Mouse (Mus musculus): ENCODE results near the gene Gm21958. TPM values are rescaled to one million over a fixed set of nuclear protein-coding genes. Genes with fewer than 3 reads are reported as not detected.
A peak's percentile ranks its signal among the peaks of the same experiment; 100 is the strongest.

Gm21958 gene
- polyA plus RNA-seq (2012; fragmentation: generic; extraction: Trizol) = not detected
- long read RNA-seq, experiment 1 = 0 reads
- long read RNA-seq, experiment 2 = 0 reads

DNA sequence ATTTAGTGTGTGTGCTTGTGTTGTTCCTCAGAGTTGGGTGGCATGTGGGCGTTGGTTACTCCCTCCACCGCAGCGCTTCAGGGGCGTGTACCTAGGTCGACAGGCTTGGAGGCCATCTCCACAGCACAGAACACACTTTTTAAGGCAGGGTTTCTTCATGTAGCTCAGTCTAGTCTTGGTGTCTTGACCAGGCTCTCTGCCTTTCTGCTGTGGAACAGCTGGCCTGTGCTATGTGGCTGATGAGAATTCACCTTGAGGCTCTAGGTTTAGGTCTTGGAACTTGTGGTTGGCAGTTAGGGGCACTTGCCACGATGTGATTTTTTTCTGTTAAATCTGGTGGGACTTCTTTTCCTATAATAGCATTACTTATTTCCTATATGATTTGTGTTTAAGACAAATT lies at the start of gene Gm21958:
Gene Gm21958, minus strand, starts transcription at position 101 of the 400 bp plus-strand sequence.
- no peaks in the 10 kb centered on the region for H3K27me3 ChIP-seq (ENCODE audit: control insufficient read depth, insufficient read depth, insufficient read length)
- no peak within 1 kb of the TSS for H3K4me3 ChIP-seq (ENCODE audit: insufficient read depth, poor library complexity, severe bottlenecking)
- TF ChIP-seq MAX (IDR thresholded peaks at IDR 0.05) = no peak
- TF ChIP-seq CTCF (IDR thresholded peaks at IDR 0.05; ENCODE audit: control insufficient read depth, insufficient read depth, insufficient read length) = no peak
- no peak for TF ChIP-seq USF1 (IDR thresholded peaks at IDR 0.05; ENCODE audit: low read depth)
- no peak for TF ChIP-seq FOSL1 (IDR thresholded peaks at IDR 0.05; ENCODE audit: insufficient read depth, low read length, poor library complexity, severe bottlenecking)
- TF ChIP-seq CEBPB (IDR thresholded peaks at IDR 0.05; ENCODE audit: low read depth) = no peak
- no peak for TF ChIP-seq MYOD1 (IDR thresholded peaks at IDR 0.05; ENCODE audit: control insufficient read depth, insufficient read length, low read depth)
- no peak for TF ChIP-seq MYOG (IDR thresholded peaks at IDR 0.05; ENCODE audit: control insufficient read depth, extremely low read depth, insufficient read length)
- no peaks in the 10 kb centered on the region for H3K79me2 ChIP-seq (ENCODE audit: control insufficient read depth, insufficient read depth)
- H3ac ChIP-seq (ENCODE audit: control insufficient read depth, insufficient read length, low read depth) = no peak within 1 kb of the TSS
- no peaks in the 10 kb centered on the region for H3K79me3 ChIP-seq (ENCODE audit: low read depth)
- peaks cover 94% of the 10 kb centered on the region for H3K36me3 ChIP-seq (ENCODE audit: control insufficient read depth, insufficient read depth)

DNA sequence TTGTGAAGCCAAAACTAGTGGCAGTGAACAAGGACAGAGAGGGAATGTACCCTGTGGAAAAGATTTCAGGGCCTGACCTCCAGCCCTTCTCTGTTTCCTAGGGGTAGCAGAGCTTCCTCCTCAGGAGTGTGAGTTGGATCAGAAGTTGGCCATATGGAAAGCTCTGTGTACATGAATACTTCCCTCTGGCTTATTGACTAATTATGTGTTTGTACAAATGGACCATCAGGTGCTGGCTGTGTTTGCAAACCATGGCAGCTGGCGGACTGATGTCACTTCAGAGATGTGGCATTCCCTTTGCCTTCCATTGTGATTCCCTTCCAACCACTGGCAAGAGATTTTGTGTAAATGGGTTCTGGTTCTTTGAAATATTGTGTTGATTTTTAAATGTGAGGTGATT lies 47.1 kb upstream of the Gm21958 start:
- Histone ChIP-seq H3K27me3 (ENCODE audit: control insufficient read depth, insufficient read depth, insufficient read length) (no peaks in the 10 kb centered on the region), H3K79me3 (ENCODE audit: low read depth) (no peaks in the 10 kb centered on the region), H3K4me3 (ENCODE audit: insufficient read depth, poor library complexity, severe bottlenecking) (no peak overlapping the region), H3K36me3 (ENCODE audit: control insufficient read depth, insufficient read depth) (no peaks in the 10 kb centered on the region), H3K79me2 (ENCODE audit: control insufficient read depth, insufficient read depth) (no peaks in the 10 kb centered on the region), H3ac (ENCODE audit: control insufficient read depth, insufficient read length, low read depth) (no peak overlapping the region)
- TF ChIP-seq CEBPB (IDR thresholded peaks at IDR 0.05; ENCODE audit: low read depth) (no peak), FOSL1 (IDR thresholded peaks at IDR 0.05; ENCODE audit: insufficient read depth, low read length, poor library complexity, severe bottlenecking) (no peak)

DNA sequence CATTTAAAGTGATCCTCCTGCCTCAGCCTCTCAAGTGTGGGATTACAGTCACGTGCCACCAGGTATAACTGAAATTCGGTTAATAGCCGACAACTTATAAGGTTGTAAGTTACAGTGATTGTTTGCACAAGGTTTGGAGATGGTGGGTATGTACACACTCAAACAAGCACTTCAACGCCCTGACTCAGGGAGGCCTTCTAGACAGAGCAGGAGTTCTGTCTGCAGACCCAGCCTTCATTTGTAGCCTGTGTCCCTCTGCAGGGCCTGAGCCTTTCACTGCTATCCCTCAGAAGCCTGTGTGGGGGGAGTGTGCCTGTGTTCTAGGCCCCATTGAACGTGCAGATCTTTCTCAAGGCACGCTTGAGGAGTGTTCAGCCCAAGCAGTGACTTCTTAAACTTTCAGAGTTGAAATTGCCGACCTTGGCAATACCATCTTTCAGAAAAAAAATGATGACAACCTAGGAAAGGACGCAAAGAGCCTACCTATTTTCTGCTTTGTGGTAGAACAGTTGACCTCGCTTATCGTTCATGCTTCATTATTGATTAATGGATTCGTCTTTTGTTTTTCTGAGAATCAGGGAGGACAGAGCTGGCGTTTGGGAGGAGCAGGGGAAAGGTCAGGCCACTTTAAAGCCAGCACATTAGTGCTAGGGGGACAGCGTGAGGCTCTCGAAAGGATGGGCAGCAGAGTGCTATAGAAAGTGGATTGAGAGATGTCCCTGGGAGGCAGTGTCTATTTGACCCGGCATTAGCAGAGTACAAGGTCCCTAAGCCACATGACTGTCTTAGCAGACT lies 46.4 kb upstream of the Gm21958 start:
- Histone ChIP-seq H3K79me2 (ENCODE audit: control insufficient read depth, insufficient read depth) (no peaks in the 10 kb centered on the region), H3K36me3 (ENCODE audit: control insufficient read depth, insufficient read depth) (no peaks in the 10 kb centered on the region), H3ac (ENCODE audit: control insufficient read depth, insufficient read length, low read depth) (no peak overlapping the region), H3K27me3 (ENCODE audit: control insufficient read depth, insufficient read depth, insufficient read length) (no peaks in the 10 kb centered on the region), H3K4me3 (ENCODE audit: insufficient read depth, poor library complexity, severe bottlenecking) (no peak overlapping the region), H3K79me3 (ENCODE audit: low read depth) (no peaks in the 10 kb centered on the region)
- TF ChIP-seq CEBPB (IDR thresholded peaks at IDR 0.05; ENCODE audit: low read depth) (no peak), FOSL1 (IDR thresholded peaks at IDR 0.05; ENCODE audit: insufficient read depth, low read length, poor library complexity, severe bottlenecking) (no peak), CTCF (IDR thresholded peaks at IDR 0.05; ENCODE audit: control insufficient read depth, insufficient read depth, insufficient read length) (no peak), USF1 (IDR thresholded peaks at IDR 0.05; ENCODE audit: low read depth) (no peak)

DNA sequence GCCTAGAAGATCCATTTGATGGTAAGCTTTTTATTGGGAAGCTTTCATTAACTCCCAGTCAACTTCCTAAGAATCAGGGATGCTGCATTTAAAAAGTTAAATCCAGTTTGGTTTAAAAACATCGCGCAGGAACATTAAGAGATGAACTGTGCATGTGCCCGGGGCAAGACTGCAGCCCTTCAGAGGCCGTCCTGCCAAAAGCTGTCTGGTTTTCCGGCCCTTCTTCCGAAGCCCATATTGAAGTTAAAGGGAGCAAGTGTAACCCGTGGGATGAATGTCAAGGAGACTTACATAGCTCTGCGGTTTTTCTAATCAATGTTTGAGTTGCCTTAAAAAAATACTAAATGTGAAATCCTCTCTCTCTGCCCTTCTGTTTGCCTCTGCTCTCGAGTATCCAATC lies 45.1 kb upstream of the Gm21958 start:
- no peaks in the 10 kb centered on the region for H3K36me3 ChIP-seq (ENCODE audit: control insufficient read depth, insufficient read depth)
- no peaks in the 10 kb centered on the region for H3K27me3 ChIP-seq (ENCODE audit: control insufficient read depth, insufficient read depth, insufficient read length)

GRCm38 (mm10) chr3:54757446-54757845 lies 43.3 kb upstream of the Gm21958 start:
- H3ac ChIP-seq (ENCODE audit: control insufficient read depth, insufficient read length, low read depth) = no peak overlapping the region
- H3K36me3 ChIP-seq (ENCODE audit: control insufficient read depth, insufficient read depth) = no peaks in the 10 kb centered on the region
- no peak for TF ChIP-seq CEBPB (IDR thresholded peaks at IDR 0.05; ENCODE audit: low read depth)
- no peak for TF ChIP-seq CTCF (IDR thresholded peaks at IDR 0.05; ENCODE audit: control insufficient read depth, insufficient read depth, insufficient read length)
- no peak for TF ChIP-seq USF1 (IDR thresholded peaks at IDR 0.05; ENCODE audit: low read depth)
- no peak for TF ChIP-seq FOSL1 (IDR thresholded peaks at IDR 0.05; ENCODE audit: insufficient read depth, low read length, poor library complexity, severe bottlenecking)
- TF ChIP-seq MAX (IDR thresholded peaks at IDR 0.05) = no peak
- TF ChIP-seq MYOD1 (IDR thresholded peaks at IDR 0.05; ENCODE audit: control insufficient read depth, insufficient read length, low read depth) = no peak
- no peak for TF ChIP-seq MYOG (IDR thresholded peaks at IDR 0.05; ENCODE audit: control insufficient read depth, extremely low read depth, insufficient read length)
- H3K4me3 ChIP-seq (ENCODE audit: insufficient read depth, poor library complexity, severe bottlenecking) = no peak overlapping the region
- no peaks in the 10 kb centered on the region for H3K79me2 ChIP-seq (ENCODE audit: control insufficient read depth, insufficient read depth)
- no peaks in the 10 kb centered on the region for H3K79me3 ChIP-seq (ENCODE audit: low read depth)
- H3K27me3 ChIP-seq (ENCODE audit: control insufficient read depth, insufficient read depth, insufficient read length) = no peaks in the 10 kb centered on the region

More for the DNA sequence above, 45.1 kb upstream of the Gm21958 start:
- no peak overlapping the region for H3K4me3 ChIP-seq (ENCODE audit: insufficient read depth, poor library complexity, severe bottlenecking)
- H3K79me2 ChIP-seq (ENCODE audit: control insufficient read depth, insufficient read depth) = no peaks in the 10 kb centered on the region
- TF ChIP-seq MAX (IDR thresholded peaks at IDR 0.05) = no peak
- TF ChIP-seq MYOG (IDR thresholded peaks at IDR 0.05; ENCODE audit: control insufficient read depth, extremely low read depth, insufficient read length) = no peak
- TF ChIP-seq MYOD1 (IDR thresholded peaks at IDR 0.05; ENCODE audit: control insufficient read depth, insufficient read length, low read depth) = no peak
- TF ChIP-seq CEBPB (IDR thresholded peaks at IDR 0.05; ENCODE audit: low read depth) = no peak
- no peak for TF ChIP-seq USF1 (IDR thresholded peaks at IDR 0.05; ENCODE audit: low read depth)
- no peak for TF ChIP-seq CTCF (IDR thresholded peaks at IDR 0.05; ENCODE audit: control insufficient read depth, insufficient read depth, insufficient read length)
- no peak for TF ChIP-seq FOSL1 (IDR thresholded peaks at IDR 0.05; ENCODE audit: insufficient read depth, low read length, poor library complexity, severe bottlenecking)
- no peak overlapping the region for H3ac ChIP-seq (ENCODE audit: control insufficient read depth, insufficient read length, low read depth)
- H3K79me3 ChIP-seq (ENCODE audit: low read depth) = no peaks in the 10 kb centered on the region

DNA sequence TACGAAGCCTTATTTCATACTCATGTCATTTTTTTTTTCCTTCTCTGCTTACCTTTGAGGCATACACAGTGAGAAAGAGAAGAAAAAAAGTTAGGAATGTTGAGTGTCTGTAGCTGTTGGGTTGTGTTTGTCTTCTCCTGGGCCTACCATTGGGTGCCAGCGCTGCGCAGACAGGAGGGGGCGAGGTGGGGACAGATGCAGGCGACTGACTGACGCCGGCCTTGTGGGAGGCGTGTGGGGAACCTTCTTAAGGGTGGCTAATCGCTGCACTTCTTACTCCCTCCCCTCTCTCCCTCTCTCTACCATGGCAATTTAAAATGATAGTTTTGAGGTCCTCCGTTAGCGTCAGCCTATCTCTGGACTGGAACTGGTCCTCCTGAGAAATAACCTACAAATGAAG lies 41.9 kb upstream of the Gm21958 start:
- no peaks in the 10 kb centered on the region for H3K79me3 ChIP-seq (ENCODE audit: low read depth)

More for the DNA sequence above, 41.9 kb upstream of the Gm21958 start:
- Histone ChIP-seq H3K4me3 (ENCODE audit: insufficient read depth, poor library complexity, severe bottlenecking) (peak overlapping the region; percentile 28), H3ac (ENCODE audit: control insufficient read depth, insufficient read length, low read depth) (peak overlapping the region; percentile 0), H3K79me2 (ENCODE audit: control insufficient read depth, insufficient read depth) (no peaks in the 10 kb centered on the region), H3K36me3 (ENCODE audit: control insufficient read depth, insufficient read depth) (no peaks in the 10 kb centered on the region), H3K27me3 (ENCODE audit: control insufficient read depth, insufficient read depth, insufficient read length) (no peaks in the 10 kb centered on the region)
- TF ChIP-seq USF1 (IDR thresholded peaks at IDR 0.05; ENCODE audit: low read depth) = no peak
- no peak for TF ChIP-seq MAX (IDR thresholded peaks at IDR 0.05)
- TF ChIP-seq CTCF (IDR thresholded peaks at IDR 0.05; ENCODE audit: control insufficient read depth, insufficient read depth, insufficient read length) = no peak
- no peak for TF ChIP-seq FOSL1 (IDR thresholded peaks at IDR 0.05; ENCODE audit: insufficient read depth, low read length, poor library complexity, severe bottlenecking)
- no peak for TF ChIP-seq MYOD1 (IDR thresholded peaks at IDR 0.05; ENCODE audit: control insufficient read depth, insufficient read length, low read depth)
- no peak for TF ChIP-seq CEBPB (IDR thresholded peaks at IDR 0.05; ENCODE audit: low read depth)
